Mouse (Mus musculus) 3T3-L1 (cell line): Measurements from ENCODE around the gene Fbxw7.
A peak's percentile ranks its signal among the peaks of the same experiment; 100 is the strongest.
"Not testable (repeated sequence)": the region's sequence is repeated elsewhere in the genome, so short reads cannot be mapped to it uniquely, and the experiment has no call there.

Experiments used
- DNase-seq: peaks from one replicate; pipeline ENCODE4 v3.0.0-alpha.2; 2015; ENCODE audit warnings: low read depth, low spot score

Gene Fbxw7

GRCm38 (mm10) chr3:84826938-84827337 is 11.9 kb downstream of the Fbxw7 start:
- no peak for DNase-seq

GRCm38 (mm10) chr3:84827617-84828016 is 12.5 kb downstream of the Fbxw7 start:
- no peak for DNase-seq

- peak; percentile 78 for DNase-seq
Observed at GRCm38 (mm10) chr3:84829366-84829765, 14.3 kb downstream of the Fbxw7 start.

DNA sequence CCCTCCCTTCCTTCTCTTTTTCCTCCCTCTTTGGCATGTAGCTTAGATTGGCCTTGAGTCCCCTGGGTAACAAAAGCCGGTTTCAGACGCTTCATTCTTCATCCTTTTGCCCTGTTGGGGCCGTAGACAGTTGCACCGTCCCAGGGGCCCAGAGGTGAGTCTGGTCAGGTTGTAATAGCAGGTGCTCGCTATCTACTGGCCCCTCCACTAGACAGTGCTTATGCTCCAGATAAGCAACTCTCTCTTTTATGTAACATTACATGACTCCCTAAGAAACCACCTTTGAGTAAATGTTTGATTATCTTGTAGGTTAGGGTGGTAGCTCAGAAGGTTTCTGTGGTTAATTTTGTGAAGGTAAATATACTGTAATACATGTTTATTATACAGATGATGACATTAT is 21.0 kb downstream of the Fbxw7 start:
- no peak for DNase-seq

- DNase-seq, result no peak
Observed at GRCm38 (mm10) chr3:84837984-84838383, 22.9 kb downstream of the Fbxw7 start.

- no peak for DNase-seq
Observed at GRCm38 (mm10) chr3:84839499-84839898, 24.4 kb downstream of the Fbxw7 start.

DNA sequence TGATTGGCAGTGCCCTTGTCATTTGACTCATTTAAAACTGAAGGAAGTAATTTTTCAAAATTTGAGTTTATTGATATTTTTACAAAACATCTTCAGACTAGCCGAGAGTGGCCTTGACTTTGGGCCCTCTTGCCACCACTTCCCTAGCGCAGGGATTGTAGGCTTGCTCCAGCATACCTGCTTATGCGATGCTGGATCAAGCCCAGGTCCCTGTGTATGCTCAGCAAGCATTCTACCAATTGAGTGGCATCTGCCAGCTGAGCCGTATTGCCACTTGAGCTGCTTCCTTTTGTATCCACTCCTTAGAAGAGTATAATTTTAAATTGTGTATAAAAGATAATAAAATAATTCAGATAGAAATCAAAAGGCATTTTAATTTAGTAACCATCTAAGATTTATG is 26.2 kb downstream of the Fbxw7 start:
- DNase-seq, result no peak

GRCm38 (mm10) chr3:84842793-84843192 is 27.7 kb downstream of the Fbxw7 start:
- DNase-seq, result no peak

DNA sequence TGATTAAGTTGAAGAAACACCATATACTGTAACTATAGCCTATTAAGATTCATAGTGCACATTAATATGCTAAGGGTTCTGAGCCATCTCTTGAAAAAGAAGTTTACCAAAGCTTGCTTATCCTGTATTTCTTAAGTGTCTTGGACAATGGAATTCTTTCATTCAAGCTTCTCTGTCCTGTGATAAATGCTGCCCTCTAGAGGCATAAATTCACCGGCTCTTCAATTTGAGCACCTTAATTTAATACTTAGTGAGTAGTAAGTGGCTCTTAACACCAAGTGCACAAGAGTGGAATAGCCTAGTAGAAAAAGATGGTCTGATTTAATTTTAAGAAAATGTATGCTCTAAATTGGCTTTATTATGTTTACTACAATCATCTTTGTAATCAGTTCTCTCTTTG is 28.5 kb downstream of the Fbxw7 start:
- peak; percentile 86 for DNase-seq

DNA sequence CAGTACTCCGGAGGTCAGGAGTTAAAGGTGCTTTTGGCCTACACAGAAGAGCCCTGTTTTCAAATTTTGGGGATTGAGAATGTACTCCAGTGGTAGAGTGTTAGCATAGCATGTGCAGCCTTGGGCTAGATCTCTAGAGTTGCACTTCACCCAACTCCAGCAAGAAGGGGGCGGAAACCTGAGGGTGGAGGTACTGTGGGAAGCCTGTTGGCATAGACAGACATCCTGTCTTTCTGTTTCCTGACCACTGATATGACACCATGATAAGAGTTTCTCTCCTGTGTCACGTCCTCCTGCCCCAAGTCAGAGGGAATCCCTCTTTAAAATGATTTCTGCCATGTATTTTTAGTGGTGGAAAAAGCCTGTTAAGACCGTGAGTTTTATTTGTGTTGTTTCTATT is 33.7 kb downstream of the Fbxw7 start:
- DNase-seq, result no peak

GRCm38 (mm10) chr3:84850418-84850817 is 35.4 kb downstream of the Fbxw7 start:
- no peak for DNase-seq

GRCm38 (mm10) chr3:84851801-84852200 is 36.7 kb downstream of the Fbxw7 start:
- no peak for DNase-seq

DNA sequence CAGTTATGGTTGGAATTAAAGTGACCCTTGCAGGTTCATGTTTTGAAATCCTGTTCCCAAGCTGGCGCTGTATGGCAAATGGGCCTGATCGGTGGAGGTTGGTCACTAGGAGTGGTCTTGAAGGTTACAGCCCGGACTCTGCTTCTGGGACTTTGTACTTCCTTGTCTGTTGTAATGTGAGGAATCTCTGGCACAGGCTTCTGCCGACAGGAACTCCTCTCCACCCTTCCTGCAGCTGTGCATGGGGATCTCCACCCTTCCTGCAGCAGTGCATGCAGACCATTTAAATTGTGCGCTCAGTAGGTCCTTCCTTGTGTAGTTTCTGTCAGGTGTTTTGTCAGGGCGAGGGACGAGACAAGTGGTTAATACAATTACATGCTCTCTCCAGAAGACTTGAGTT is 37.8 kb downstream of the Fbxw7 start:
- no peak for DNase-seq

- DNase-seq, result no peak
Observed at GRCm38 (mm10) chr3:84854440-84854839, 39.4 kb downstream of the Fbxw7 start.

DNA sequence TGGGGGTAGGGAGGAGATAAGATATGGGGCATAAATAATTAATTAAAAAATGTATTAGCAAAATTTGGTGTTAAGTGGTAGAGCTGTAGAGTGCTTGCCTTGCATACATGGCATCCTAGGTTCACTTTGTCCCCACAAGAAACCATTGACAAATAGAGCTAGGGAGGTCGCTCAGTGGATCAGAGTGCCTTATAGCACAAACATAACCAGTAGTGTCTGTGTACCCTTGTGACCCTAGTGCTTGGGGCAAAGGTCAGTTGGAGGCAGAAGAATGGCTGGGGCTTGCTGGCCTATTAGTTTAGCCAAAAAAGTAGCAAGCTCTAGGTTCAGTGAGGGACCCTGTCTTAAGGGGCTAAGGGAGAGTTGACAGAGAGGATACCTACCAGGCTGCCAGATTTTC is 45.6 kb downstream of the Fbxw7 start:
- no peak for DNase-seq

DNA sequence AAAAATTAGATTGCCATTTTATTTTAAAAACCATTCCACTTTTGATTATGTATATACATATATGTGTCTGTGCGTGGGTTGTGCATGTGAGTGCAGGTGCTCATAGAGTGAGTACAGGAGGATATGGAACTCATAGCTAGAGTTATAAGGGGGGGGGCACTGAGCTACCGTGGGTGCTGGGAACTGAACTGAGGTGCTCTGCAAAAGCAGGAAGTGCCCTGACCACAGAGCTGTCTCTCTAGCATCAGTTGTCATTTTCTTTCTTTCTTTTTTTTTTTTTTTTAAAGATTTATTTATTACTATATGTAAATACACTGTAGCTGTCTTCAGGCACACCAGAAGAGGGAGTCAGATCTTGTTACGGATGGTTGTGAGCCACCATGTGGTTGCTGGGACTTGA is 46.7 kb downstream of the Fbxw7 start:
- not testable (repeated sequence) for DNase-seq

GRCm38 (mm10) chr3:84865684-84866083 is 50.6 kb downstream of the Fbxw7 start:
- DNase-seq, result no peak

DNA sequence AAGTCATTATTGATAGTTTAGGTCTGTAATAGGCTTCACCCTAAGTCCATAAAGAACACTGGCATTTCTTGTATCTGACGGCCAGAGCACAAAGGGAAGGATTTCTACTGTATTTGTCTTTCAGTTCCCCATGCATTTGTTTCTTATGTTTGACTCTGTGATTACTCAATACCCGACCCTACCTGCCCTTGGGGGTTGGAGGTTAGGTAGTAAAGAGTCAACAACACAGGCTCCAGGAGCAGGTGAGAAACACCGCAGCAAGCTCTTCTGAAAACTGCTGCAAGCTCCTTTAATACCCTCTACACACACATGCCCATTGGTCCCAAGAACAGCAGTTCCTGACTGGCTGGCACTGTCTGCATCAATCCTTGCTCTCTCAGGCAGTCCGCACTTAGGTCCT is 51.8 kb downstream of the Fbxw7 start:
- no peak for DNase-seq

DNA sequence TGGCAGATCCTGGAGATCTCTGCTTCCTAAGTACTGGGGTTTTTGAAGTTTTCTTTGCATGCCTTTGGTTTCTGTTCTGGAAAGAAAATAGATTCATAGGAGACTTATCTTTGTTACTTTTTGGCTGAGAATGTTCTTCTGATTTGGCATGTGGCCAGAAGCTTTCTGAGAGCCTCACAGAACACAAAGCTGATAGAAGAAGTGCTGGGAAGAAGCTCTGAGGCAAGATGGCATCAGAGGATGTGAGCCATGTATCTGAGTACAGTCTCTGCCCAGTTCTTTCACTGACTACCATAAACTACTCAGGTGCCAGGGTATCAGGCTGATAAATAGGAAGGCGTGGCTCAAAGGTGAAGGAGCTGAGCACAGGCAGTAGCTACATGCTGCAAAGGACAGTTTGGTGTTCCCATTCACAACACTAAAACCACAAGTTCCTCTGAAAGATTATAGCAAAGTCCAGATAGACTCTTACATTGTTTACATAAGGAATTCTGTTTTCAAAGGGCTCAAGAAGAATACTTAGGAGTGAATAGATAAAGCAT is 52.4 kb downstream of the Fbxw7 start:
- DNase-seq, result no peak

- DNase-seq, result no peak
Observed at GRCm38 (mm10) chr3:84867991-84868390, 52.9 kb downstream of the Fbxw7 start.

DNA sequence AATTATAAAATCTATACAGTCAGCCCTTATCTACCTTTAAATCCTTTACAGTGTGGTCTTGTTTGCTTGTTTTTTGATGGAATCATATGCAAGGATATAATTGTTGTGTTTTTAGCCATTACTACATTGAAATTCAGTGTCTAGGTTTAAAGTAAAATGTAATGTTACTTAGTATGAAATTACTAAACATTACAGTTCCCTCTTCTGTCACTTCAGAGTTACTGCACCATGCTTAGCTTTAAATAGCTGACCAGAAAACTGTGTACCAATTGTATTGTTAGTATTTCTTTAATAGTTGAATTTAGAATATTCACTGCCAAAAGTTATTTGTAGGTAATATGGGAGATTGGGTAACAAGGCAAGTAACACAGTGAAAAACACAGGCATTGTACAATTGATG is 55.1 kb downstream of the Fbxw7 start:
- DNase-seq, result no peak

DNA sequence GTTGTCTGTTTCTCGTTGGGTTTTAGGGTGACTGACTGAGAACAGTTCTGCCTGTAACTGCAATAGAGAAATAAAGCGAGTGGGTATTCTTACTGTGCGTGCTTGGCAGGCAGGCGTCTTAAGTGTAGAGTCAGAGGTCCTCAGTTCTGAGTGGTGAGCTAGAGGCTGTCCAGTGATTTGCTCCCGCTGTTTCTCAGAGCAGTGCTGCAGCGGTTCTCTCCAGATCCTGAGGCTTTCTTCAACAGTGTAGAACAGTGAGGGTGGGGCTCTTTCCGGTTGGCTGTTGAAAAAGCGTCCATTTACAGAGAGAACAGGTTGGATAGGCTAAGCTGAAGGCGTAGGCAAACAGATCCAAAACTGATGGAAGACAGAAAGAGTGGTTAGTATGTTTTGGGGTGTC is 60.2 kb downstream of the Fbxw7 start:
- no peak for DNase-seq

DNA sequence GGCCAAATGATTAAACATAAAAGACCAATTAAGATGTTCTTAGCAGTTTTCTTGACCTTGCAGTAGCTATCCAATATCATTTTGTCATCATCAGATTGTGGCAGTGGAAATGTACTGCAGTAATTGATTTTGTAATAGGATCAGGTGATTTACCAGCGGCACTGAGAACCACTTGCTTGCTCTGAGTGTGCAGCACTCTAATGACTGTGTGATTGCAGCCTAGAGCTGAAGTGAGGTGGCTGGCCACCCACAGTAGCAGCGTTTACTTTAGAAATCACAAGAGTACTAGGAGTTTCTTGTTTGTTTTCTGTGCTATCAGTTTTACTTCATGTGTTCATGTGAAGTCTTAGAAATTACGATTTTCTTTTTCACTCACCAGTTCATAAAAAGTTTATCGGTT is 61.1 kb downstream of the Fbxw7 start:
- no peak for DNase-seq

DNA sequence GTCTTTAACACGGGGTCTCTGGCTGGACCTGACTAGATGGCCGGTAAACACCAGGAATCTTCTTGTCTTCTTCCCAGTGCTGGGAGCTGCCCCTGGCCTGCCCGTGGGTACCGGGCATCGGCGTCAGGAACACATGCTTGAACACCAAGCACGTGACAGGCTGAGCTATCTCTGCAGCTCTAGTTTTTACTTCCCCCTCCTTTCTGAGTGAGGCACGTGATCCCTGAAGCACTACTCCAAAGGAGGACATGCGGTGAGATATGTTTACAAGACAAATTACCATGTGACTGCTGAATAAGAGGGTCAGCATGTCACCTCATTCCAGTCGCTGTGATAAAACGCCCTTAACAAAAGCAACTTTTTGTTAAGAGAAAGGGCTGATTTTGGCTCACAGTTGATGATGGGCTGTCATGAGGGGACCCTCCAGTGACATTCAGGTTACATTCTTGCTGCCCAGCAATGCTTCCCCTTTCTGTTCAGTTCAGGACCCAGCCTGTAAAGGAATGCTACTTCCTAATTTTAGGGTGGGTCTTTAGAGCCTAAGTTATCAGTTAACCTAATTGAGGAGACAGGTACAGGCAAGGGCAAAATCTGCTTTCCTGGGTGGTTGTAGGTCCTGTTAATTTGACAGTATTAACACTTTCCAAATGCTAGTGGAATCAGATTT is 68.9 kb downstream of the Fbxw7 start:
- DNase-seq, result no peak
